Mouse (Mus musculus) heart, embryonic 10.5 days (tissue): ENCODE measurements around the gene Xylt1. TPM values are rescaled to one million over a fixed set of nuclear protein-coding genes. Genes with fewer than 3 reads are reported as not detected.

Source experiments
- DNase-seq: peaks from one replicate; pipeline ENCODE4 v3.0.0-alpha.2; 2017; ENCODE audit warnings: low spot score
- H3K27ac ChIP-seq: fragments of 300-500 bp; sonication (generic); 2 replicates; pipeline ENCODE4 v1.5.1; 2016; ENCODE audit warnings: mild to moderate bottlenecking
- H3K27me3 ChIP-seq: fragments of 300-500 bp; sonication (generic); 2 replicates; pipeline ENCODE4 v1.6.1; 2016; ENCODE audit warnings: mild to moderate bottlenecking; ENCODE audit not compliant: poor library complexity, insufficient read depth, severe bottlenecking
- H3K36me3 ChIP-seq: fragments of 300-500 bp; sonication (generic); 2 replicates; pipeline ENCODE4 v1.6.1; 2016; ENCODE audit warnings: mild to moderate bottlenecking, moderate library complexity
- H3K4me1 ChIP-seq: fragments of 300-500 bp; sonication (generic); 2 replicates; pipeline ENCODE4 v1.6.1; 2016; ENCODE audit warnings: mild to moderate bottlenecking
- H3K4me3 ChIP-seq: fragments of 300-500 bp; sonication (generic); 2 replicates; pipeline ENCODE4 v1.5.1; 2016; ENCODE audit warnings: mild to moderate bottlenecking, moderate library complexity
- H3K9me3 ChIP-seq: fragments of 300-500 bp; sonication (generic); 2 replicates; pipeline ENCODE4 v1.6.1; 2016; ENCODE audit warnings: mild to moderate bottlenecking, moderate library complexity
- WGBS: fragments of 180-500 bp; shearing (Covaris S2); methylation state at CpG from one replicate; pipeline ENCODE4 v1.1.7; 2016; 5-methylcytosine and 5-hydroxymethylcytosine counted together
- polyA plus RNA-seq: library from polyadenylated mRNA; unstranded; fragments of >200 nt; fragmentation: Nextera tagmentation; extraction: Ambion mirVana; gene quantifications from 2 replicates; pipeline ENCODE4 v1.2.1, GENCODE M21; 2016

Gene Xylt1
- polyA plus RNA-seq, 1 experiment from 2014 or later = 1.8 TPM

GRCm38 (mm10) chr7:117409268-117409988, 28.6 kb downstream of the Xylt1 start:
- Histone ChIP-seq H3K9me3 (no peaks in the 10 kb centered on the region), H3K4me3 (no peak overlapping the region), H3K36me3 (no peaks in the 10 kb centered on the region), H3K27me3 (no peaks in the 10 kb centered on the region), H3K4me1 (peaks cover 31% of the 10 kb centered on the region), H3K27ac (no peak overlapping the region)
- no peak for DNase-seq
- WGBS = 70% methylated on average over 8 of the region's 8 CpGs

DNA sequence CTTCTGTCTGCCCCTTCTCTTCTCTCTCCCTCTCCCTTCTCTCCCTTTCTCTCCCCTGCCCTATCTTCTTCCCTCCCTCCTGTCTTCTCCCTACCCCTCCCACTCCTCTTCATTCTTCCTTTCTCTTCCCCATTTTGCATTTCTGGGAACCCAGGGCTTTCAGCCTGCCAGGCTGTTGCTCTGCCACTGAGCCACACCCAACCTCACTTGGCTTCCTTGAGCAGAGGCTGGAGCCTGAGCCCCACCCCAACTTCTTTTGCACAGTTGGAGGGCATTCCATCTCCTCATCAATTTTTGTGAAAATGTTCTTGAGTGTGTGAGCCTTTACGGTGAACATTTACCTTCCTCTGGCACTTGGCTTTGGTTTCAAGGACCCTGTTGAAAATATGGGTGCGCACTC, 31.1 kb downstream of the Xylt1 start:
- WGBS = 95% methylated on average over 2 of the region's 2 CpGs
- peaks cover 31% of the 10 kb centered on the region for H3K4me1 ChIP-seq

DNA sequence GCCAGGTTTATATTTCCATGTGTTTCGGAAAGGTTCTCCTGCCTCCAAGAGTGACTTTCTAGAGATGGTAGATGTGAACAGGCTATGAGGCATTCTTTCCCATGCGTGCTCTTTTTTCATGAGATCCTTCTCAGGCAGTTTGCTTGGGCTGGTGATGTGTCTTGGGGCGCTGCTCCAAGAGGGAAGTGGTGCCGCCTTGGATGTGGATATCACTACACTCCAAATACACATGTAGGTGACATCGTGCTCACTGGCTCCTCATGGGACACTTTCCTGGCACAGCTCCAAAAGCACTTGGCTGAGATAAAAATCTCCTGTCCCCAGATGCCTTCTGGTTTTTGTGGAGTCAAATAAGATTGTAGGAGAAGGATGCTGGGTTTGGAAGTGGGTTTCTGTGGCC, 31.6 kb downstream of the Xylt1 start:
- Histone ChIP-seq H3K36me3 (no peaks in the 10 kb centered on the region), H3K27me3 (no peaks in the 10 kb centered on the region), H3K4me1 (peaks cover 29% of the 10 kb centered on the region), H3K27ac (no peak overlapping the region), H3K4me3 (no peak overlapping the region), H3K9me3 (no peaks in the 10 kb centered on the region)
- WGBS = 70% methylated on average over 5 of the region's 5 CpGs
- DNase-seq = no peak

More for the DNA sequence above, 31.1 kb downstream of the Xylt1 start:
- Histone ChIP-seq H3K4me3 (no peak overlapping the region), H3K27me3 (no peaks in the 10 kb centered on the region), H3K27ac (no peak overlapping the region), H3K36me3 (no peaks in the 10 kb centered on the region), H3K9me3 (no peaks in the 10 kb centered on the region)
- DNase-seq = no peak

DNA sequence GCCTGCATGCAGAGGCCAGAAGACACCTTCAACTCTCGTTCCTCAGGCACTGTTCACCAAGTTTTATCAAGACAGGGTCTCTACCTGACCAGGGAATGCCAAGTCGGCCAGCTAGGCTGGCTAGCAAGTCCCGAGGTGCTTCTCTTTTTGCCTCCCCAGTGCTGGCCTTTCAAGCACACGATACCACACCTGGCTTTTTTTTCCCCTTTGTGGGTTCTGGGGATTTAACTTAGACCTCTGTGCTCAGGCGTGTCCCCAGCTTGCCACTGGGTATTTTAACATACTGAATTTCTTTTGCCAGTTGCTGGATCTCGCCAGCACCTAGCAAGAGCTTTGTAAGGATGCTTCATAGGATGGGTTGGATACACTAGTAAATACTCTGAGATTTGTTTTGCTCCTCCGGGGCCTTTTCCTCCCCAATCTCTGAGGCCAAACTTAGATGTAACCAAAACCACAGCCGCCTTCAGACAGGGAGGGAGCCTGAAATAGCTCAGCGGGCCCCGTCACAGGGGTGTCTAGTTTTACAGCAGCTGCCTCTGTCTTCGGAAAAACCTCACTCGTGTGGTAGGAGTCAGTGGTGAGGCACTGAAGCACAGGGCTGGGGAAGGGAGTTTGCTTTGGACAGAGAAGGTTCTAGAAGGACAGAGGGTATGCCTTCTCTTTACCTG, 33.7 kb downstream of the Xylt1 start:
- Histone ChIP-seq H3K4me3 (no peak overlapping the region), H3K27ac (peak overlapping the region; percentile 37; the same call in 1 of the 2 replicates), H3K9me3 (no peaks in the 10 kb centered on the region), H3K36me3 (no peaks in the 10 kb centered on the region), H3K4me1 (peaks cover 27% of the 10 kb centered on the region), H3K27me3 (no peaks in the 10 kb centered on the region)
- 59% methylated on average over 12 of the region's 12 CpGs for WGBS
- DNase-seq = no peak

DNA sequence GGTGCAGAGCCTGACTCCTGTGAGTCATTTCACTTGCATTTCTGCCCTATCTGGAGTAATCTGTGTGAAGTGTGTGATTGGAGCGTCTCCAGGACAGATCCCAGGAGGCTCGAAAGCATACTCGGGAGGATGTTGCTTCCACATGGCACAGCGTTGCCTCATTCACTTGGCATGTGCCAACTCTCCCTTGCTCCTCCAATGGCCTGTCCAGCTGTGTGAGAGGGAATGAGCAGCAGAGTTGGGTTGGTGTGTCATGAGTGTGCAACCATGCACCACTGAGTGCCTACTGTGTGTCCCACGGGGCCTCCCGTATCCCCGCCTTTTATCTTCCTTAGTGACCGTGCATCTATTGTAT, 34.2 kb downstream of the Xylt1 start:
- Histone ChIP-seq H3K4me1 (peaks cover 25% of the 10 kb centered on the region), H3K27ac (peak overlapping the region; percentile 22; the same call in 1 of the 2 replicates)
- DNase-seq = no peak

DNA sequence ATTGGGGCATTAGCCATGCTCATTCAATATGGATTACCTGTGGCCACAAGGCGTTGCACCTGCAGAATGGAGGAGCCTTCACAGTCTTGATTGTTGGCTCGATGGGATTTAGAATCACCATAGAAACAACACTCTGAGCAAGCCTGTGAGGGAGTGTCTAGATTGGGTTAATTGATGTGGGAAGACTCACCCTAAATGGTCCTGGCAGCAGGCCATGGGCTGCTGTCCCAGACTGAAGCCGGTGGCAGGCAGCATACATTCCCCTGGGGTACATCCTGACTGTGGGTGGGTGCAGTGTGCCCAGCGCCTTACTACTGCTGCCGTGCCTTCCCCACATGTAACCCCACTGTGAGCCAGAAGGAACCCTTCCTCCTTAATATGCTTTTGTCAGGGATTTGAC, 38.3 kb downstream of the Xylt1 start:
- Histone ChIP-seq H3K9me3 (no peaks in the 10 kb centered on the region), H3K4me3 (no peak overlapping the region), H3K27me3 (no peaks in the 10 kb centered on the region), H3K27ac (no peak overlapping the region), H3K36me3 (no peaks in the 10 kb centered on the region), H3K4me1 (peaks cover 35% of the 10 kb centered on the region)
- no peak for DNase-seq
- WGBS = 71% methylated on average over 5 of the region's 5 CpGs

More for the DNA sequence above, 34.2 kb downstream of the Xylt1 start:
- Histone ChIP-seq H3K9me3 (no peaks in the 10 kb centered on the region), H3K36me3 (no peaks in the 10 kb centered on the region), H3K27me3 (no peaks in the 10 kb centered on the region), H3K4me3 (no peak overlapping the region)
- WGBS = 71% methylated on average over 8 of the region's 8 CpGs

DNA sequence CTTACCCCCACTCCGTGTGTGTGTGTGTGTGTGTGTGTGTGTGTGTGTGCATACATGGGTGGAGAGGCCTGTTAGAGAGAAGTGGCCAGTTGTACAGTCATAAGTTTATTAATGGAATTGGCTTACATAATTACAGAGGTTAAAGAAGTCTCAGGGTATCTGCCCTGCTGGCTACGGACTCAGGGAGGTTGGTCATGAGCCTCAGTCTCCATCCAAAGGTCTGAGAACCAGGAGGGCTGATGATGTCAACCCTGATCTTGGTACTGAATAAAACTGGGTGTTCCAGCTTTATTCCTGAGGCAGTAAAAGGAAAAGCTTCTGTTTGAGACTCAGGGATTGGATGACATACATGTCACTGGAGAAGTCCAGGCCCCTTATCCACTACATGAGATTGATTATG, 39.1 kb downstream of the Xylt1 start:
- Histone ChIP-seq H3K27ac (no peak overlapping the region), H3K36me3 (no peaks in the 10 kb centered on the region), H3K4me3 (no peak overlapping the region), H3K27me3 (no peaks in the 10 kb centered on the region), H3K9me3 (no peaks in the 10 kb centered on the region), H3K4me1 (peaks cover 29% of the 10 kb centered on the region)
- WGBS = 79% methylated on average over 2 of the region's 2 CpGs
- DNase-seq = no peak

GRCm38 (mm10) chr7:117420301-117420700, 39.5 kb downstream of the Xylt1 start:
- Histone ChIP-seq H3K9me3 (no peaks in the 10 kb centered on the region), H3K27me3 (no peaks in the 10 kb centered on the region), H3K4me1 (peaks cover 24% of the 10 kb centered on the region), H3K4me3 (no peak overlapping the region), H3K36me3 (no peaks in the 10 kb centered on the region), H3K27ac (no peak overlapping the region)
- no peak for DNase-seq

DNA sequence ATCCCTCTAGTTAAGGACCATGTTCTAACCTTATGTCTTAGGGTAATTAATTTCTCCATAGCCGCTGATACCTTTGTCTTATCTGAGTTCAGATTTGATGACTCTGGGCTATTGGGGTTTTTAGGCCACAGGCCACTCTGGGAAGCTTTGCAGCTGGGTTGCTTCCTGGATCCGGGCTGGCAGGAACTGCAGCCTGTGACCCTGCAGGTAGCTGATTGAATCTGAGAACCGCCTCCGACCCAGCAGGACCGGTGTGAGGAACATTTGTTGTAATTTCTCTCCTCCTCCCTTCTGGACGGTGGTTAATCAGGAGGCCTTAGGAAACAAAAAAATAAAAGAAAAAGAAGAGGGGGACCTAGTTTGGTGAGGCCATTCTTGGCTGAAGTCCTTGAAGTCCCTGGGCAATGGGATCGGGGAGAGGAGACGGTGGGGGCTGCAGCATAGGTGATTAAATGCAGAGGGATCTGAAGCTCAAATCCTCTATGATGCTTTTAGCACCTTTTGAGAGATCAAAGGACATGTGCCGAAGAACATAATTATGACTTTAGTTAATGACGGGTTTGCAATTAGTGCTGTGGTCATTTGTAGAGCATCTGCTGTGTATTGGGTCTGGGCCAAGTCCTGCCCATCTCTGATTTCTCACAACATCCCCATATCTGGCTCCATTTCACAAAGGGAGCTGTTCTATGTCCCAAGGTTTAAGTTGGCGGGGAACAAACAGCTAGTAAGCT, 40.2 kb downstream of the Xylt1 start:
- DNase-seq = no peak
- 46% methylated on average over 11 of the region's 11 CpGs for WGBS
- Histone ChIP-seq H3K27me3 (no peaks in the 10 kb centered on the region), H3K4me3 (no peak overlapping the region), H3K36me3 (no peaks in the 10 kb centered on the region), H3K9me3 (no peaks in the 10 kb centered on the region), H3K4me1 (peaks cover 21% of the 10 kb centered on the region), H3K27ac (no peak overlapping the region)

DNA sequence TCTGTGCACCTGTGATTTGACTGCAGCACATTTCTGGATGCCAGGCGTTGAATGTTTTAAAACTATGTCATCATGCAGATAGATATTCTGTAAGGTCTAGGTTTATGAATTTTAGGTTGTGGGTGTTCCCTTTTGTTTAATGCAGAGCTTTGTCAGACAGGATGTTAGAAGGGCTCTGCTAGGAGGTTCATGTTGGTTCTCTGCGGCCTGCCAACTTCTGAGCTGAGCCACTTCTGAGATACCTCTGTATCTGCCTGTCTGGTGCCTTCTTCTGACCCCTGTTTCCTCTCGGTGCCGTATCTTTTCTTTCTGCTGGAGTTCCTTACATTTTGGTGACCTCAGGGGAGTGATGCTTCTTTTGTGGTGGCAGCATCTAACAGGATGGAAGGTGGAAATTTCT, 44.1 kb downstream of the Xylt1 start:
- 77% methylated on average over 4 of the region's 4 CpGs for WGBS
- Histone ChIP-seq H3K27ac (no peak overlapping the region), H3K9me3 (no peaks in the 10 kb centered on the region), H3K4me1 (peaks cover 43% of the 10 kb centered on the region), H3K27me3 (no peaks in the 10 kb centered on the region), H3K36me3 (no peaks in the 10 kb centered on the region), H3K4me3 (no peak overlapping the region)
- no peak for DNase-seq

GRCm38 (mm10) chr7:117426366-117426765, 45.6 kb downstream of the Xylt1 start:
- H3K27ac ChIP-seq = no peak overlapping the region
- 61% methylated on average over 4 of the region's 4 CpGs for WGBS
- H3K4me3 ChIP-seq = no peak overlapping the region
- H3K4me1 ChIP-seq = peaks cover 41% of the 10 kb centered on the region
- no peak for DNase-seq
- H3K36me3 ChIP-seq = no peaks in the 10 kb centered on the region
- no peaks in the 10 kb centered on the region for H3K27me3 ChIP-seq
- H3K9me3 ChIP-seq = no peaks in the 10 kb centered on the region

GRCm38 (mm10) chr7:117428690-117429224, 48.0 kb downstream of the Xylt1 start:
- Histone ChIP-seq H3K27me3 (no peaks in the 10 kb centered on the region), H3K36me3 (no peaks in the 10 kb centered on the region), H3K27ac (peak overlapping the region; percentile 67), H3K9me3 (no peaks in the 10 kb centered on the region), H3K4me3 (no peak overlapping the region), H3K4me1 (peaks cover 40% of the 10 kb centered on the region)
- peak; percentile 84 for DNase-seq
- WGBS = 41% methylated on average over 8 of the region's 8 CpGs

GRCm38 (mm10) chr7:117429483-117429882, 48.7 kb downstream of the Xylt1 start:
- Histone ChIP-seq H3K27ac (peak overlapping the region; percentile 29), H3K4me1 (peaks cover 36% of the 10 kb centered on the region), H3K27me3 (no peaks in the 10 kb centered on the region), H3K4me3 (no peak overlapping the region), H3K36me3 (no peaks in the 10 kb centered on the region), H3K9me3 (no peaks in the 10 kb centered on the region)
- DNase-seq = no peak
- WGBS = 71% methylated on average over 5 of the region's 5 CpGs
